Mouse (Mus musculus): ENCODE results near the gene Ebf1.

- no peak for TF ChIP-seq EP300 (IDR thresholded peaks at IDR 0.05)
- no peak for TF ChIP-seq CTCF (IDR thresholded peaks at IDR 0.05)
Observed at GRCm38 (mm10) chr11:44886897-44887296, 269.8 kb downstream of the Ebf1 start.
